Mouse (Mus musculus) intestine, embryonic 14.5 days (tissue): ENCODE data around the gene Trim71. TPM values are rescaled to one million over a fixed set of nuclear protein-coding genes. Genes with fewer than 3 reads are reported as not detected.

Experiments
- ATAC-seq: fragments of 200-750 bp; cut with Nextera tagmentation; replicated peaks from 2 replicates; pipeline ENCODE4 v1.8.0; 2017; ENCODE audit warnings: low read depth, moderate number of reproducible peaks, moderate TSS enrichment, moderate library complexity; ENCODE audit not compliant: low FRiP score, low TSS enrichment
- DNase-seq: peaks from one replicate; pipeline ENCODE4 v3.0.0-alpha.2; 2018; ENCODE audit warnings: low spot score
- H3K27ac ChIP-seq: fragments of 300-500 bp; sonication (generic); 2 replicates; pipeline ENCODE4 v1.5.1; 2014; ENCODE audit warnings: low read depth, mild to moderate bottlenecking, control low read depth
- H3K27me3 ChIP-seq: fragments of 300-500 bp; sonication (generic); replicated peaks from 2 replicates; pipeline ENCODE4 v1.6.1; 2014; ENCODE audit warnings: low read length, control low read depth; ENCODE audit not compliant: control insufficient read depth, insufficient read depth
- H3K36me3 ChIP-seq: fragments of 300-500 bp; sonication (generic); 2 replicates; pipeline ENCODE4 v1.6.1; 2014; ENCODE audit warnings: low read length, control low read depth; ENCODE audit not compliant: control insufficient read depth, insufficient read depth
- H3K4me1 ChIP-seq: fragments of 300-500 bp; sonication (generic); replicated peaks from 2 replicates; pipeline ENCODE4 v1.6.1; 2014; ENCODE audit warnings: low read length, control low read depth, mixed read lengths; ENCODE audit not compliant: control insufficient read depth, insufficient read depth
- H3K4me2 ChIP-seq: fragments of 300-500 bp; sonication (generic); 2 replicates; pipeline ENCODE4 v1.6.1; 2014; ENCODE audit warnings: low read length
- H3K4me3 ChIP-seq: fragments of 300-500 bp; sonication (generic); 2 replicates; pipeline ENCODE4 v1.5.1; 2014; ENCODE audit warnings: low read depth, low read length, control low read depth, mixed read lengths
- H3K9ac ChIP-seq: fragments of 300-500 bp; sonication (generic); 2 replicates; pipeline ENCODE4 v1.6.1; 2014; ENCODE audit warnings: mild to moderate bottlenecking, low read length
- H3K9me3 ChIP-seq: fragments of 300-500 bp; sonication (generic); 2 replicates; pipeline ENCODE4 v1.6.1; 2016; ENCODE audit warnings: low read length, control low read depth; ENCODE audit not compliant: control insufficient read depth
- WGBS: fragments of 180-500 bp; shearing (Covaris S2); extraction: QIAGEN DNeasy Blood & Tissue Kit; methylation state at CpG from one replicate; pipeline ENCODE4 v1.1.7; 2014; 5-methylcytosine and 5-hydroxymethylcytosine counted together
- polyA plus RNA-seq: library from polyadenylated mRNA; unstranded; fragments of >200 nt; fragmentation: Nextera tagmentation; extraction: Ambion mirVana; gene quantifications from 2 replicates; pipeline ENCODE4 v1.2.1, GENCODE M21; 2014

Trim71 gene
- polyA plus RNA-seq, 1 experiment from 2014 or later: 2.9 TPM

GRCm38 (mm10) chr9:114583812-114584182 lies 19.6 kb upstream of the Trim71 start:
- H3K4me3 ChIP-seq: peak overlapping the region; percentile 39
- no peaks in the 10 kb centered on the region for H3K9me3 ChIP-seq
- H3K9ac ChIP-seq: peak overlapping the region; percentile 43; the same call in 1 of the 2 replicates
- DNase-seq (peak; percentile 87), ATAC-seq (peak; percentile 61)
- peak overlapping the region; percentile 67 for H3K27ac ChIP-seq
- 0 out of 2 replicates have a peak, but pooled peaks cover 5% of the 10 kb centered on the region for H3K4me1 ChIP-seq
- peaks cover 24% of the 10 kb centered on the region for H3K36me3 ChIP-seq
- H3K4me2 ChIP-seq: peak overlapping the region; percentile 89
- 2% methylated on average over 23 of the region's 23 CpGs for WGBS
- H3K27me3 ChIP-seq: no peaks in the 10 kb centered on the region

DNA sequence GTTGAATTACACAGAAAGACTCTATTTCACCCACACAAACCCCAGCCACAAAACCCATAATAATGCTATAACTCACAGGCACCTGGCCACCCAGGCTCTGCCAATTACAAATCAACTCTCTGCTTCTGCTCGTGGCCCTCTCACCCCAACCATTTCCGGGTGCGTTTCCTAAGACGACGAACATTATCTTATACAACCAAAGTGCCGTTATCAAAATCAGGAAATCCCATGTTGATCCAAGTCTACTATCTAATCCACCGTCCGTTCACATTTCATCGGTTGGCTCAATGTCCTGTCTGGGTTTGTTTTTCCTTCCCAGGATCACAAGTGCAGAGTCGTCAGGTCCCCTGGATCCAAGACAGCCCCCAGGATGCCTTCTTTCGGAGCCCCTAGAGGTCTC lies 14.5 kb upstream of the Trim71 start:
- no peaks in the 10 kb centered on the region for H3K27me3 ChIP-seq
- no peak for ATAC-seq
- 47% methylated on average over 11 of the region's 11 CpGs for WGBS
- H3K9me3 ChIP-seq: no peaks in the 10 kb centered on the region
- no peak overlapping the region for H3K4me3 ChIP-seq
- no peaks in the 10 kb centered on the region for H3K4me1 ChIP-seq
- H3K4me2 ChIP-seq: no peak overlapping the region
- H3K27ac ChIP-seq: no peak overlapping the region
- H3K9ac ChIP-seq: no peak overlapping the region
- H3K36me3 ChIP-seq: no peaks in the 10 kb centered on the region
- no peak for DNase-seq

DNA sequence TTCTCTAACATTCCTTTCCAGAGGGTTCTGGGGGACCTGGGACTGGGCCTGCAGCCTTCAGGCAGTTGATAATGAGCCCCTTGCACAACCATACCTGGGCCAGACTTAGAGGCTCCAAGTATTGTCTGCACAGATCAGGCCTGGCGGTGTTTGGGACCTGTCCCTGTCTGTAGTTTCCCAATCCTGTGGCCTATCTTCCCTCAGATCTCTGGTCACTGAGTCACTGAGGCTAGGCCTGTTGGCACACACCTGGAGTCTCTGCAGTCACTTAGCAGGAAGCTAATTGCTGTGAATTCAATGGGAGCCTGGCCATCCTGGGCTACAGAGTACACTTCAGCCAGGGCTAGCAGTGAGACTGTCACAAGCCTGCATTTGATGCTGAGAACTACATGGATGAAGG lies 11.8 kb upstream of the Trim71 start:
- no peaks in the 10 kb centered on the region for H3K27me3 ChIP-seq
- H3K9ac ChIP-seq: no peak overlapping the region
- no peak overlapping the region for H3K4me3 ChIP-seq
- DNase-seq (no peak), ATAC-seq (no peak)
- WGBS: 92% methylated on average over 1 of the region's 1 CpGs
- H3K4me2 ChIP-seq: no peak overlapping the region
- no peaks in the 10 kb centered on the region for H3K36me3 ChIP-seq
- H3K27ac ChIP-seq: no peak overlapping the region
- H3K4me1 ChIP-seq: no peaks in the 10 kb centered on the region
- no peaks in the 10 kb centered on the region for H3K9me3 ChIP-seq

GRCm38 (mm10) chr9:114573528-114573927 lies 9.4 kb upstream of the Trim71 start:
- H3K9me3 ChIP-seq: no peaks in the 10 kb centered on the region
- H3K27me3 ChIP-seq: no peaks in the 10 kb centered on the region
- DNase-seq: no peak
- ATAC-seq: no peak
- no peak overlapping the region for H3K4me3 ChIP-seq
- no peak overlapping the region for H3K9ac ChIP-seq
- no peak overlapping the region for H3K27ac ChIP-seq
- no peak overlapping the region for H3K4me2 ChIP-seq
- 63% methylated on average over 5 of the region's 5 CpGs for WGBS
- no peaks in the 10 kb centered on the region for H3K36me3 ChIP-seq
- H3K4me1 ChIP-seq: no peaks in the 10 kb centered on the region

GRCm38 (mm10) chr9:114568682-114569474 lies 4.7 kb upstream of the Trim71 start:
- Histone ChIP-seq H3K9ac (no peak overlapping the region), H3K4me2 (no peak overlapping the region), H3K9me3 (no peaks in the 10 kb centered on the region), H3K4me3 (no peak overlapping the region), H3K36me3 (no peaks in the 10 kb centered on the region), H3K27me3 (0 out of 2 replicates have a peak, but pooled peaks cover 4% of the 10 kb centered on the region), H3K27ac (no peak overlapping the region), H3K4me1 (no peaks in the 10 kb centered on the region)
- no peak for DNase-seq
- WGBS: 90% methylated on average over 5 of the region's 5 CpGs
- ATAC-seq: no peak

- no peaks in the 10 kb centered on the region for H3K4me1 ChIP-seq
Observed at GRCm38 (mm10) chr9:114564667-114565066, 498 bp upstream of the Trim71 start.

DNA sequence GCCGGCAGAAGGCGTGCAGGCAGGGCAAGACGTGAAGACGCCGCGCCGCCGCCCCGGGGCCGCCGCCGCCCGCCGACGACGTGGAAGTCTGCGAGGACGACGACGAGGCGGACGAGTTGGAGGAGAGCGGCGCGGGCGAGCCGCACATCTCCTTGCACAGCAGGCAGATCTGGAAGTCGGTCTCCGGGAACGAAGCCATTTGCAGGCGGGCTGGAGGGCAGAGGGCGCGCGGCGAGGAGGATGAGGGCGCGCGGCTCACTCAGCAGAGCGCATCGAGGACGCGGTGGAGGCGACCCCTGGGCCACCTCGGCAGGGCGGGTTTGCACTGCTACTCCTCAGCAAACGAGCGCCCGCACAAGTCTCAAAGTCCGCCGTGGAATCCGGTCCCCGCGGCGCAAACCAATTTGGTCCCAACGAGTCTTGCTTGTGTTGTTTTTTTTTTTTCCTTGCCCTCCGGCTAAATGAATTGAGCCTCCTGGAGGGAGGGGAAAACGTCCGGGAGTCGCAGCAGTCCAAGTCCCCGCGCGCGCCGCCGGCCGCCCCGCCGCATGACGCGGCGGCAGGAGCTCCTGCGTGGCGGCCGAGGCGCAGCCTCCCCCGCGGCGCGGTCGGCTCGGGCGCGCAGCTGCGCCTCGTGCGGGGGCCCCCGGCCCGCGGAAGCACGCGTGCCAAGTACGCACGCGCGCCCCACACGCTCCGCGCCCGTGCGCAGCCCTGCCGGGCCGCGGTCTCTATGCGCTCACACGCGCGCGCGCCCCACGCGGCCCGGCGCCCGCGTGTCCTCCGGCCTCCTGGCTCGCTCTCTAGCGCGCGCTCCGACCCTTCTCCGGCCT lies 1.0 kb downstream of the Trim71 start:
- peak overlapping the region; percentile 65 for H3K4me3 ChIP-seq
- H3K4me1 ChIP-seq: no peaks in the 10 kb centered on the region
- H3K9me3 ChIP-seq: no peaks in the 10 kb centered on the region
- no peaks in the 10 kb centered on the region for H3K36me3 ChIP-seq
- peak; percentile 14; the same call in 1 of the 2 replicates for ATAC-seq
- peak; percentile 80 for DNase-seq
- peaks cover 50% of the 10 kb centered on the region for H3K27me3 ChIP-seq
- peak overlapping the region; percentile 76 for H3K4me2 ChIP-seq
- under 1% methylated on average over 104 of the region's 122 CpGs for WGBS
- peak overlapping the region; percentile 66 for H3K9ac ChIP-seq
- peak overlapping the region; percentile 93 for H3K27ac ChIP-seq

More at GRCm38 (mm10) chr9:114564667-114565066, 498 bp upstream of the Trim71 start:
- under 1% methylated on average over 10 of the region's 10 CpGs for WGBS
- H3K27ac ChIP-seq: peak overlapping the region; percentile 93
- H3K4me2 ChIP-seq: peak overlapping the region; percentile 76
- ATAC-seq (peak; percentile 27), DNase-seq (peak; percentile 74)
- H3K4me3 ChIP-seq: peak overlapping the region; percentile 65
- peaks cover 44% of the 10 kb centered on the region for H3K27me3 ChIP-seq
- no peaks in the 10 kb centered on the region for H3K36me3 ChIP-seq
- H3K9ac ChIP-seq: peak overlapping the region; percentile 66
- no peaks in the 10 kb centered on the region for H3K9me3 ChIP-seq

- DNase-seq: peak; percentile 67
- no peaks in the 10 kb centered on the region for H3K4me1 ChIP-seq
- H3K27me3 ChIP-seq: peaks cover 50% of the 10 kb centered on the region
- under 1% methylated on average over 90 of the region's 101 CpGs for WGBS
- H3K4me2 ChIP-seq: peak overlapping the region; percentile 76
- no peaks in the 10 kb centered on the region for H3K9me3 ChIP-seq
- peak overlapping the region; percentile 66 for H3K9ac ChIP-seq
- no peak for ATAC-seq
- no peaks in the 10 kb centered on the region for H3K36me3 ChIP-seq
- peak overlapping the region; percentile 93 for H3K27ac ChIP-seq
- H3K4me3 ChIP-seq: peak overlapping the region; percentile 65
Observed at GRCm38 (mm10) chr9:114562031-114562918, 1.9 kb downstream of the Trim71 start.
